Mouse (Mus musculus) forebrain, embryonic 15.5 days (tissue): ENCODE data around the gene Ankrd13a. TPM values are rescaled to one million over a fixed set of nuclear protein-coding genes. Genes with fewer than 3 reads are reported as not detected.

Experiments
- ATAC-seq: fragments of 200-750 bp; cut with Nextera tagmentation; replicated peaks from 2 replicates; pipeline ENCODE4 v1.8.0; 2017; ENCODE audit warnings: mild to moderate bottlenecking, moderate TSS enrichment, moderate library complexity
- H3K27ac ChIP-seq: fragments of 300-500 bp; sonication (generic); replicated peaks from 2 replicates; pipeline ENCODE4 v1.5.1; 2015; ENCODE audit warnings: mild to moderate bottlenecking, inconsistent platforms
- H3K27me3 ChIP-seq: fragments of 300-500 bp; sonication (generic); 2 replicates; pipeline ENCODE4 v1.6.1; 2015; ENCODE audit warnings: inconsistent platforms
- H3K36me3 ChIP-seq: fragments of 300-500 bp; sonication (generic); 2 replicates; pipeline ENCODE4 v1.6.1; 2015; ENCODE audit warnings: mild to moderate bottlenecking, inconsistent platforms
- H3K4me1 ChIP-seq: fragments of 300-500 bp; sonication (generic); 2 replicates; pipeline ENCODE4 v1.6.1; 2015; ENCODE audit warnings: inconsistent platforms
- H3K4me2 ChIP-seq: fragments of 300-500 bp; sonication (generic); replicated peaks from 2 replicates; pipeline ENCODE4 v1.6.1; 2015; ENCODE audit warnings: mild to moderate bottlenecking, inconsistent platforms
- H3K4me3 ChIP-seq: fragments of 300-500 bp; sonication (generic); 2 replicates; pipeline ENCODE4 v1.5.1; 2015; ENCODE audit warnings: mild to moderate bottlenecking, inconsistent platforms
- H3K9ac ChIP-seq: fragments of 300-500 bp; sonication (generic); replicated peaks from 2 replicates; pipeline ENCODE4 v1.6.1; 2015; ENCODE audit warnings: mild to moderate bottlenecking, inconsistent platforms
- H3K9me3 ChIP-seq: fragments of 300-500 bp; sonication (generic); 2 replicates; pipeline ENCODE4 v1.6.1; 2016; ENCODE audit warnings: inconsistent platforms
- WGBS: fragments of 180-500 bp; shearing (Covaris S2); methylation state at CpG from one replicate; pipeline ENCODE4 v1.1.7; 2015; ENCODE audit warnings: mixed read lengths; 5-methylcytosine and 5-hydroxymethylcytosine counted together
- polyA plus RNA-seq: library from polyadenylated mRNA; unstranded; fragments of >200 nt; fragmentation: Nextera tagmentation; extraction: Ambion mirVana; gene quantifications from 2 replicates; pipeline ENCODE4 v1.2.1, GENCODE M21; 2015

Gene Ankrd13a
- polyA plus RNA-seq, 1 experiment from 2014 or later = 32.8 TPM

GRCm38 (mm10) chr5:114804335-114804734 lies 29.9 kb downstream of the Ankrd13a start:
- H3K4me2 ChIP-seq = no peak overlapping the region
- no peaks in the 10 kb centered on the region for H3K4me1 ChIP-seq
- 81% methylated on average over 13 of the region's 13 CpGs for WGBS
- ATAC-seq = no peak
- H3K4me3 ChIP-seq = no peak overlapping the region
- H3K36me3 ChIP-seq = peaks cover 61% of the 10 kb centered on the region
- no peaks in the 10 kb centered on the region for H3K9me3 ChIP-seq
- no peak overlapping the region for H3K9ac ChIP-seq
- no peaks in the 10 kb centered on the region for H3K27me3 ChIP-seq
- H3K27ac ChIP-seq = no peak overlapping the region

DNA sequence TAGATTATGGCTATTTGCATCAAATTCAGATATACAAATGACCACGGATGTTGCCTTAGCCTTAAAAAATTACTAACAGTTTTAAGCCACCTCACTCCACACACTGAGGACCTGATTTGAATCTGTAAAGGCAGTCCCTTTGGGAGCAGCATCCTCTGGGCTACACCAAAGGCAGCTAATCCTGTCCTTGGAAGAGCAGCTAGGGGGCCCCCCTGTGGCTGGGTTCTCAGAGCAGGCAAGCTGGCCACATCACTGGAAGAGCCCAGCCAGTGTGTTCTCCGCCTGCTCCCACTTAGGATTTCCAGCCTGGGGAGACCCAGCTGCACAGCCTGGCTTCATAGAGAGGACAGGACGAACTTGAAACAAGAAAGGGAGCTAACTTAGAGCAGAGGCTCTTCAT lies 30.5 kb downstream of the Ankrd13a start:
- Histone ChIP-seq H3K4me1 (no peaks in the 10 kb centered on the region), H3K9ac (no peak overlapping the region), H3K36me3 (peaks cover 55% of the 10 kb centered on the region), H3K4me2 (no peak overlapping the region), H3K4me3 (no peak overlapping the region), H3K27ac (no peak overlapping the region), H3K27me3 (no peaks in the 10 kb centered on the region), H3K9me3 (no peaks in the 10 kb centered on the region)
- ATAC-seq = no peak
- 26% methylated on average over 3 of the region's 3 CpGs for WGBS

- Histone ChIP-seq H3K4me3 (no peak overlapping the region), H3K36me3 (peaks cover 50% of the 10 kb centered on the region), H3K9ac (no peak overlapping the region), H3K4me1 (peaks cover 2% of the 10 kb centered on the region), H3K27me3 (no peaks in the 10 kb centered on the region), H3K27ac (peak overlapping the region; percentile 38; the same call in 1 of the 2 replicates), H3K4me2 (no peak overlapping the region), H3K9me3 (no peaks in the 10 kb centered on the region)
- no peak for ATAC-seq
- 82% methylated on average over 15 of the region's 15 CpGs for WGBS
Observed at GRCm38 (mm10) chr5:114805436-114806350, 31.2 kb downstream of the Ankrd13a start.

DNA sequence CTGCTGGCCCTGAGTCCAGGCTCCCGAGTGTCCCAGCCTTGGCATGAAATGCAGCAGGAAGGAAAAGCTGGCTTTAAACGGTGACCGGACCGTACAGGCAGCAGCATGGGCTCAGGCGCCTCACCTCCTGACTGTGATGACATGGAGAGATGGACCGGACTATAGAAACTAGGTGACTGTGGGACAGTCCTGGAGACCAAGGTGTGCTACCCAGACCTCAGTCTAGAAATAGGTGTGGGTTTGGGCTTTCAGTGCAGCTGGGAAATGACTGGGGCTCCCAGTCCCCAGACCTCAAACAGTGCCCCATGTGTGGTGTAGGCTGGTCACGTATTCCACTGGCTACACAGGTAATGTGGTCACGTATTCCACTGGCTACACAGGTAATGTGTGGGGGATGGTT lies 32.2 kb downstream of the Ankrd13a start:
- H3K4me3 ChIP-seq = no peak overlapping the region
- H3K9ac ChIP-seq = no peak overlapping the region
- H3K4me2 ChIP-seq = no peak overlapping the region
- no peak for ATAC-seq
- peaks cover 42% of the 10 kb centered on the region for H3K36me3 ChIP-seq
- no peaks in the 10 kb centered on the region for H3K9me3 ChIP-seq
- peaks cover 11% of the 10 kb centered on the region for H3K4me1 ChIP-seq
- no peak overlapping the region for H3K27ac ChIP-seq
- WGBS = 87% methylated on average over 8 of the region's 8 CpGs
- no peaks in the 10 kb centered on the region for H3K27me3 ChIP-seq

GRCm38 (mm10) chr5:114807063-114807462 lies 32.6 kb downstream of the Ankrd13a start:
- Histone ChIP-seq H3K4me3 (no peak overlapping the region), H3K9ac (no peak overlapping the region), H3K36me3 (peaks cover 38% of the 10 kb centered on the region), H3K27me3 (no peaks in the 10 kb centered on the region), H3K4me2 (no peak overlapping the region), H3K27ac (peak overlapping the region; percentile 17), H3K4me1 (peaks cover 16% of the 10 kb centered on the region), H3K9me3 (no peaks in the 10 kb centered on the region)
- no peak for ATAC-seq
- 51% methylated on average over 9 of the region's 9 CpGs for WGBS

DNA sequence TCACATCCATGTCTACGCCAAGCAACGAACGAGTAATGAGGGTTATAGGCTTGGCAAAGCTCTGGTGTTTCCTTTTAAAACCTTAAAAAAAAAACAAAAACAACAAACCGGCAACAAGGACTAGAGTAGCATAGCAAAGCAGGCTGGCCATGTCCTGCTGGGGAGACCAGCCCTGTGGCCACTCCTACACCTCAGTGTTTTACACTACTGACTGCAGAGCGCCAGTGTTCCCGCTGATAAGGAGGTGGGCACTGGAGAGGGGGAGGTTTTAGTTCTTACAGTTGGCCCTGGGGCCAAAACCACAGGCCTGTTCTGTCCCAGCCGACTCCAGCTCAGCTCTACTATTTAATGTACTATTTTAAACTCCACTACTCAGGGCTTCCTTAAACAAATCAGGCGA lies 33.0 kb downstream of the Ankrd13a start:
- Histone ChIP-seq H3K27me3 (no peaks in the 10 kb centered on the region), H3K4me2 (no peak overlapping the region), H3K4me3 (no peak overlapping the region), H3K36me3 (peaks cover 35% of the 10 kb centered on the region), H3K9ac (no peak overlapping the region), H3K27ac (peak overlapping the region; percentile 17), H3K4me1 (peaks cover 20% of the 10 kb centered on the region), H3K9me3 (no peaks in the 10 kb centered on the region)
- WGBS = 29% methylated on average over 8 of the region's 8 CpGs
- ATAC-seq = no peak; the same call in 1 of the 2 replicates

- H3K4me3 ChIP-seq = no peak overlapping the region
- ATAC-seq = no peak
- peaks cover 32% of the 10 kb centered on the region for H3K36me3 ChIP-seq
- no peaks in the 10 kb centered on the region for H3K27me3 ChIP-seq
- no peak overlapping the region for H3K27ac ChIP-seq
- 77% methylated on average over 6 of the region's 6 CpGs for WGBS
- peaks cover 24% of the 10 kb centered on the region for H3K4me1 ChIP-seq
- H3K9ac ChIP-seq = no peak overlapping the region
- H3K9me3 ChIP-seq = no peaks in the 10 kb centered on the region
- no peak overlapping the region for H3K4me2 ChIP-seq
Observed at GRCm38 (mm10) chr5:114807893-114808292, 33.4 kb downstream of the Ankrd13a start.

- no peak overlapping the region for H3K4me2 ChIP-seq
- H3K27me3 ChIP-seq = no peaks in the 10 kb centered on the region
- H3K9ac ChIP-seq = no peak overlapping the region
- peaks cover 25% of the 10 kb centered on the region for H3K4me1 ChIP-seq
- H3K4me3 ChIP-seq = no peak overlapping the region
- peaks cover 27% of the 10 kb centered on the region for H3K36me3 ChIP-seq
- H3K9me3 ChIP-seq = no peaks in the 10 kb centered on the region
- ATAC-seq = no peak
- no peak overlapping the region for H3K27ac ChIP-seq
- 88% methylated on average over 8 of the region's 8 CpGs for WGBS
Observed at GRCm38 (mm10) chr5:114808385-114808784, 33.9 kb downstream of the Ankrd13a start.

DNA sequence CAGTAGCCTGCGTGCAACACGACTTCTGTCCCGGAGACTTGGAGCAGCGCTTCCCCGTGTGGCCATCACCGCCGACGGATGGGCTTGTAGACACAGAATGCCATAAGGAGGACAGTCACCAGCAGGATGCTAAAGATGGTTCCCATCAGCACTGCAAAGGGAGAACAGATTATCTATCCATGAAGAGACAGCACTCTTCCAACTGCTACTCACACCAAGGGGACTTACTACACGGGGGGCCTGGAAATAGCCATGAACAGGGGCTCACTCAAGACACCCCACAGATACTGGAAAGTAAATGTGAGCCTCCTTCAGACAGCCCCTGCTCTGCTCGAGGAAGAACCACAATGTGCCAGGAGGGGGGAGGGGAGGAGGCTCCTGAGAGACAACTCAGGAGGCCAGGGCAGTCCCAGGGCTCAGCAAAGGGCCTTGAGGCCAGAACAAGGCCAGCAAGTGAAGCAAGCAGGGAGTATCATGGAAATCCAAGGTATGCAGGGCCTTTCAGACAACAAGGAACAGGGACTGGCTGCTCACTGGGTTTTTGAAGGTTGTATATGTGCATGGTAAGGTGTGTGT lies 34.8 kb downstream of the Ankrd13a start:
- peaks cover 18% of the 10 kb centered on the region for H3K36me3 ChIP-seq
- WGBS = 82% methylated on average over 10 of the region's 10 CpGs
- no peak for ATAC-seq
- H3K4me2 ChIP-seq = no peak overlapping the region
- H3K9me3 ChIP-seq = no peaks in the 10 kb centered on the region
- H3K27ac ChIP-seq = no peak overlapping the region
- peaks cover 25% of the 10 kb centered on the region for H3K4me1 ChIP-seq
- no peak overlapping the region for H3K4me3 ChIP-seq
- no peaks in the 10 kb centered on the region for H3K27me3 ChIP-seq
- no peak overlapping the region for H3K9ac ChIP-seq

GRCm38 (mm10) chr5:114809826-114810225 lies 35.3 kb downstream of the Ankrd13a start:
- no peak overlapping the region for H3K27ac ChIP-seq
- peaks cover 25% of the 10 kb centered on the region for H3K4me1 ChIP-seq
- no peak overlapping the region for H3K9ac ChIP-seq
- peaks cover 12% of the 10 kb centered on the region for H3K36me3 ChIP-seq
- no peaks in the 10 kb centered on the region for H3K27me3 ChIP-seq
- ATAC-seq = no peak
- no peak overlapping the region for H3K4me2 ChIP-seq
- no peak overlapping the region for H3K4me3 ChIP-seq
- H3K9me3 ChIP-seq = no peaks in the 10 kb centered on the region
- 90% methylated on average over 5 of the region's 5 CpGs for WGBS

DNA sequence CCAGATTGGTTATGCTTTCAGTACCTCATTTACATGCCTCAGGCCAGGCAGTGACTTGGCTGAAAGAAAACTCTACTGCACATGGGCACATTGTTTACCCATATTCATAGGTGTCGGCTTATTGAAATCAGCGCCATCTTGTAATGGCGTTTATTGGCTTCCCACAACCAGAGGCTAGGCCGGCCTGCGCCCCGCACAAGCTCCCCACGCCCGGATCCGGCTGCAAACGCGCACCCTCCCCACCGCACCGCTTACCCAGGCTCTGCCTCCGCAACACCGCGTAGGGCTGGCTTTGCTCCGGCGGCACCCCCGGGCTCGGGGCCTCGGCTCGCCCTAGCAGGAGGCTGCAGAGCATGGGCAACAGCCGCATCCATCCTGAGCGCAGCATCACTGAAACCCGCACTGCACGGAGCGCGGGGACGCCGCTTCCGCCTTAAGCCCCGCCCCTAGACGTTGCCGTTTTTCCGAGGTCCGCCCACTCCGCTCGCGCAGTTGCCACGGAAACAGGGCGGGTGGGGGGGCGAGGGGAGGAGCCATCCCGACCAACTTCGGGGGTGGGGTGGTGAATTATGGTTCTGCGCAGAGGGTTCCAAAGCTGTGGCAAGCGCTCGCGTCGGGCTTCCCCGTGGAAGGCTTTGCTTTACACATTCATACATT lies 39.2 kb downstream of the Ankrd13a start:
- peak overlapping the region; percentile 97 for H3K4me3 ChIP-seq
- H3K4me2 ChIP-seq = peak overlapping the region; percentile 59
- peaks cover 25% of the 10 kb centered on the region for H3K4me1 ChIP-seq
- under 1% methylated on average over 50 of the region's 50 CpGs for WGBS
- H3K9ac ChIP-seq = peak overlapping the region; percentile 92
- H3K36me3 ChIP-seq = peaks cover 1% of the 10 kb centered on the region
- peak overlapping the region; percentile 99 for H3K27ac ChIP-seq
- no peaks in the 10 kb centered on the region for H3K27me3 ChIP-seq
- no peaks in the 10 kb centered on the region for H3K9me3 ChIP-seq
- ATAC-seq = peak; percentile 98

DNA sequence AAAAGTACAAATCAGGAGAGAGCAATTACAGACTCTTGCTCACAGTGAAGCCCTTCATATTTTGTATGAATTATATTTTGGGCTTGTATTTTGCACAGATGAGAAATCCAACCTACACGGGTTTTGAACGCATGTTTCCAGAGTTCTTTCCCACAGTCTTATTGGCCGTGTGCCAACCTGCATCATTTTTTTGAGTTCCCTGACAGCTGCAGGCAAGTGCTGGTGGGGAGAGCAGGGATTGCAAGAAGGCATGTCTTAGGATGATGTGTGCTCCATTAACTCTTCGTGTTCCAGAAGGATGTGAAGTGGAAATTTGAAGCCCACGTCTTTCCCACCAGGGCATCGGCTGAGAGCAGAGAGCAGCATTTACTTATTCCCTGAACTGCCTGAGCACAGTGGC lies 42.1 kb downstream of the Ankrd13a start:
- H3K4me1 ChIP-seq = peaks cover 14% of the 10 kb centered on the region
- 0 out of 2 replicates have a peak, but pooled peaks cover 3% of the 10 kb centered on the region for H3K36me3 ChIP-seq
- H3K27ac ChIP-seq = no peak overlapping the region
- WGBS = 63% methylated on average over 6 of the region's 6 CpGs
- H3K4me2 ChIP-seq = no peak overlapping the region
- H3K4me3 ChIP-seq = no peak overlapping the region
- no peaks in the 10 kb centered on the region for H3K27me3 ChIP-seq
- no peak overlapping the region for H3K9ac ChIP-seq
- no peaks in the 10 kb centered on the region; the same call in 1 of the 2 replicates for H3K9me3 ChIP-seq
- ATAC-seq = no peak
